Mouse (Mus musculus): Measurements from ENCODE around the gene Cps1.

DNA sequence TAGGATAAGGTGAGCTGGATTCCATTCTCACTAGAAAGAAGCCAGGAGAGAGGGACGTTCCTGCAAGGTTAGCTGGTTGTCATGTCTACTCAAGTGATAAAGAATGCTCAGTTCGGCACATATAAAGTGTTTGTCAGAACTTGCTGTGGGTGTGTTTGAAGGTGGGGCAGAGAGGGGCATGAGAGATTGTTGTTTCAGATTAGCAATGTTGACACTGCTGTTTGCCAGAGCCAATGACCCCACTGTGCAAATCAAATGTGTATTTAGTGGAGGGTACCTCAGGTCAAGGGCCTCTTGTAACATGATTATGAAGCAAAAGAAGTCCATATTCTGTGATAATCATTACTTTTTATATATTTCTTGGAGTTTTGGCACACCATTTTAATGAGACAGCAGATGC is 45.1 kb upstream of the Cps1 start:
- TF ChIP-seq GATA1 (IDR thresholded peaks at IDR 0.05; ENCODE audit: borderline replicate concordance, low read length) = no peak
- TF ChIP-seq FLI1 (IDR thresholded peaks at IDR 0.05; ENCODE audit: low read length) = no peak
